Mouse (Mus musculus) embryonic fibroblast, embryonic 13.5 days (primary cell): Measurements from ENCODE around the gene Ppp1r14a.

Experiments used
- CTCF ChIP-seq: IDR thresholded peaks from 2 replicates; pipeline ENCODE4 v1.5.1; 2011; ENCODE audit warnings: mild to moderate bottlenecking, control low read depth, low read length, moderate library complexity, borderline replicate concordance; ENCODE audit not compliant: insufficient read depth
- POLR2A ChIP-seq: IDR thresholded peaks from 2 replicates; pipeline ENCODE4 v1.6.1; 2011; ENCODE audit warnings: low read depth, mild to moderate bottlenecking, control low read depth, low read length, moderate library complexity

GRCm38 (mm10) chr7:29340247-29340646, 51.1 kb downstream of the Ppp1r14a start:
- TF ChIP-seq CTCF, result no peak
- TF ChIP-seq POLR2A, result no peak
